Mouse (Mus musculus) colon, adult 2 months (tissue): ENCODE results near the gene Dhtkd1. TPM values are rescaled to one million over a fixed set of nuclear protein-coding genes. Genes with fewer than 3 reads are reported as not detected.

Experiments used
- polyA plus RNA-seq: library from polyadenylated mRNA; depleted of rRNA; stranded (reverse); fragments of >200 nt; gene quantifications from 2 replicates; pipeline ENCODE4 v1.2.3, GENCODE M21; 2012; rRNA removed

Dhtkd1 gene
- 0.35 and 0.64 TPM in 2 replicates for polyA plus RNA-seq

GRCm38 (mm10) chr2:5942416-5943032, at the start of gene Dhtkd1:
TSS of gene Dhtkd1 (minus strand) at chr2:5942792.

DNA sequence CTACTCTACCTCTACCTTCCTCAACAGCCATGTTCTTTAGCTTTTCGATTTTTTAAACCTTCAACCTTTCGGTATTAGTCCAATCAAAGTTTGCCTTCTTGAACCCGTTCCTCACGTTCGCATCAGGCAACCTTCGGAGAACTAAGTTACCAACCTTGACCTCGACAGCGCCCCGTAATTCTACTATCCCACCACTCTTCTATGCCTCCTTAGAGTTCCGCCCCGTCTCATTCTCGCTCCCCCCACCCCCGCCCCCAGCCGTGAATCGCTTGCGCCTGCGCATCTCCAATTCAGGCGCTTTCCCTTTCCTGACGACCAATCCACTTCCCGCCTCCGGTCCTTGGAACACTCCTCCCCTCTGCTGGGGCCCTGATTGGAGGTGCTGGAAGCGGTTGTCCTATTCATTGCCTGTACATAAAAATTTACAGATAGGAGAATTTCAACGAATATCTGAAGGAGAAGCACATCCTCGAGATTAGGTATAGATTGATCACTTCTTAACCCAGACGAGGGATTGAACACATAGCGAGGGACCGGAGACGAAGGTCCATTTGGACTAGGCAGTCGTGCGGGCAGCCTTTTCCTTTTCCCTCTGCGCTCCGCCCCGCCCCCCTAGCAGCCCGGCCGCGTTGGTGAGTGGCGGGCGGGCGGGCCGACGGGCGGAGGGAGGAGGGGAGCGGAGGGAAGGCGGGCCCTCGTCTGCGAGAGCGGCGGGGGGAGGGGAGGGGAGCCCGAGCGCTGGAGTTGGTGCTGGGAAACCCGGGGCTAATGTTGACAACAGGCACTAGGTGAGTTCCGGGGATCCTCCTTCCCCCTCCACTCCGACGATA, 8.4 kb upstream of the Dhtkd1 start, which contains the start of gene Upf2:
Gene Upf2, plus strand, starts transcription at position 704 of the 830 bp plus-strand sequence.

DNA sequence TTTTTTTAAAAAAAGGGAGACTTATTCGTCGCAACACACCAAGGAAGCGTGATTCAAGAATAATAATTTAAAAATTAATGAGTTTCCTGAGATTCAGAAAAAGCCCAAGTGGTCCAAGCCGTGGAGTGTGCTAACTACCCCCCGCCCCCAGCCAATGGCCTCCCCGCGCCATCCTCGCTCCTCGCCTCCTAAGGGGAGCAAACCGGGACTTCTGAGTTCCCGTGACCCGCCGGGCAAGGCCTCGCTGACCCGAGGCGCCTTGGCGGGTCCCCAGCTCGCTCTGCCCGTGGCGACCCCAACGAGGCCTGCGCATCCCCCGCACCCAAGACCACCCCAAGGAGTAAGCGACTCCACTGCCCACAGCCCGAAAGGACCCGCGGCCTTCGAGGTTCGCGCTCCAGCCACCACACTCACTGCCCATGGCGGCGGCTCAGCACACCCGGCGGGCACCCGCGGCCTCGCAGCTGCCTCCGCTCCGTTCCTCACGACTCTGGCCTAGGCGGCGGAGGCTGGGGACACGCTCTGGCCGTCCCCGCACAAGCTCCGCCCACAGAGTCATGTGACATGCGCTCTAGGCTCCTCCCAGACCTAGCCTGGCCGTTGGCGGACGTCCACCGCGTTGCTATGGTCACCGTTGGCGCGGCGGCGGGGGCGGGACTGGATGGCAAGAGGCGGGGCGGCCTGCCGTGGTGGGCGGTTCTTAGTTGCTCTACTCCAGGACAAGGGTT, 47.6 kb downstream of the Dhtkd1 start, which contains the start of gene Sec61a2:
Gene Sec61a2, minus strand, starts transcription at position 590 of the 728 bp plus-strand sequence.

GRCm38 (mm10) chr2:5862834-5863233, 79.8 kb downstream of the Dhtkd1 start, which contains the start of gene Gm13199:
TSS of gene Gm13199 (minus strand) at chr2:5862934.

Other genes with a start within 250 kb of the Dhtkd1 start
- gene Camk1d, start 228.3 kb downstream of the Dhtkd1 start, polyA plus RNA-seq: 34.1 and 37.6 TPM in 2 replicates
- gene Nudt5, start 97.8 kb downstream of the Dhtkd1 start, polyA plus RNA-seq: 4.3 and 5.2 TPM in 2 replicates
- gene Cdc123, start 97.6 kb downstream of the Dhtkd1 start, polyA plus RNA-seq: 24.6 and 34.2 TPM in 2 replicates
- gene Gm13199, start 79.9 kb downstream of the Dhtkd1 start, polyA plus RNA-seq: 1.9 and 2.9 TPM in 2 replicates
- gene Sec61a2, start 47.4 kb downstream of the Dhtkd1 start, polyA plus RNA-seq: 15.3 and 25.3 TPM in 2 replicates
- 1.1 and 1.5 TPM in 2 replicates for gene Upf2, start 8.7 kb upstream of the Dhtkd1 start, polyA plus RNA-seq
- 13.9 and 15.7 TPM in 2 replicates for gene Proser2, start 187.4 kb upstream of the Dhtkd1 start, polyA plus RNA-seq